Mouse (Mus musculus): ENCODE measurements around the gene Mogat1. TPM values are rescaled to one million over a fixed set of nuclear protein-coding genes. Genes with fewer than 3 reads are reported as not detected.

Gene Mogat1
- polyA plus RNA-seq, 1 experiment from 2014 or later: 0.65 TPM

Other genes with a start within 250 kb of the Mogat1 start
- 2.9 and 4.2 TPM in 2 replicates for gene Sgpp2, start 200.6 kb upstream of the Mogat1 start, polyA plus RNA-seq (2016; fragmentation: Nextera tagmentation; extraction: Ambion mirVana)
- gene Farsb, start 22.1 kb upstream of the Mogat1 start, polyA plus RNA-seq (2016; fragmentation: Nextera tagmentation; extraction: Ambion mirVana): 137 and 141 TPM in 2 replicates
- 1.2 and 1.3 TPM in 2 replicates for gene BC035947, start 1.2 kb downstream of the Mogat1 start, polyA plus RNA-seq (2016; fragmentation: Nextera tagmentation; extraction: Ambion mirVana)
- gene Acsl3, start 146.8 kb downstream of the Mogat1 start, polyA plus RNA-seq (2016; fragmentation: Nextera tagmentation; extraction: Ambion mirVana): 75.4 and 92.0 TPM in 2 replicates
- 5.3 and 5.7 TPM in 2 replicates for gene Utp14b, start 147.0 kb downstream of the Mogat1 start, polyA plus RNA-seq (2016; fragmentation: Nextera tagmentation; extraction: Ambion mirVana)